Mouse (Mus musculus): Measurements from ENCODE around the gene P2ry1. TPM values are rescaled to one million over a fixed set of nuclear protein-coding genes. Genes with fewer than 3 reads are reported as not detected.

Gene P2ry1
- polyA plus RNA-seq (2012; rRNA removed), result 2.7 and 2.9 TPM in 2 replicates

DNA sequence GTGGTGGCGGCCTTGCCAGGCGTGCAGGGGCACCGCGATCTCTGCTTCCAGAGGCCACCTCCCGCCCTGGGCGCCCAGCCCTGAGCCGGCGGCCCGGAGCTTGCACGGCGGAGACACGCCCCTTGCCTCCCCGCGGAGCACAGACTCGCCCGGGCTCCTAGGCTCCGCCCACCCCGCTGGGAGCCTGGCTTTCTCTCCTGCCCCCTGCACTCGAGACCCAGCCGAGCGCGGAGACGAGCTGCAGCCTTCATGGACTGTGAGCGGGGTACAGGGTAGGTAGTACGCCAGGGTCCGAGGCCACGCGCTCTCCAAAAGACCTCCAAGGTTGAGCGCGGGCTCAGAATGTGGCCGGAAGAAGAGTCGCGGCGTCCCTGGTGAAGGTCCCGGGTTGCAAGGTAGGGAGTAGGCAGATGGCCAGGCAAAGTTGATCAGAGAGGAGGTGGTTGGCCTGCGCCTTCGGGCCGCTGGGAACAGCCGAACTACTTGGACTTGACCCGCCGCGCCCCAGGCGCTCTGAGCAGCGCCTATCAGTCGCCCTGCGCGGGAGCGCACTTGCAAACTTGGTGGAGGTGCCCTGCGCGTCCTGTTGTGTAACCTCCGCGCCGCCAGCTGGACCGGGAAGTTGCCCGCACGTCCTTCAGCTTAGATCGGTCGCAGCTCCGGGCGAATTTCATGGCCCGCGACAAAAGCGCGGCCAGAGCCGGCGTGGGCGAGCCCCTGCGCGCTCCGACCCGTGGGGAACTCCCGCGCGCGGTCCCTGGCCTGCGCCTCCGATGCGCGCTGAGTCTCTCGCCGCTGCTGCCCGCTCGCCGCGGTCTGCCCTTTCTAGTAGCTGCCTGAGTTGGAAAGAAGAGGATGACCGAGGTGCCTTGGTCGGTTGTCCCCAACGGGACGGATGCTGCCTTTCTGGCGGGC, at the start of gene P2ry1:
Gene P2ry1, plus strand, starts transcription at position 209 of the 915 bp plus-strand sequence.

